Mouse (Mus musculus) forebrain, embryonic 16.5 days (tissue): ENCODE data around the gene Nrm. TPM values are rescaled to one million over a fixed set of nuclear protein-coding genes. Genes with fewer than 3 reads are reported as not detected.
A peak's percentile ranks its signal among the peaks of the same experiment; 100 is the strongest.

Source experiments
- ATAC-seq: fragments of 200-750 bp; cut with Nextera tagmentation; 2 replicates; pipeline ENCODE4 v1.8.0; 2017; ENCODE audit warnings: mild to moderate bottlenecking, moderate library complexity
- H3K27ac ChIP-seq: fragments of 300-500 bp; sonication (generic); 2 replicates; pipeline ENCODE4 v1.5.1; 2014; ENCODE audit warnings: low read length, control low read depth
- H3K27me3 ChIP-seq: fragments of 300-500 bp; sonication (generic); replicated peaks from 2 replicates; pipeline ENCODE4 v1.6.1; 2014; ENCODE audit warnings: low read length; ENCODE audit not compliant: control insufficient read depth, insufficient read depth
- H3K36me3 ChIP-seq: fragments of 300-500 bp; sonication (generic); 2 replicates; pipeline ENCODE4 v1.6.1; 2014; ENCODE audit not compliant: control insufficient read depth, insufficient read depth
- H3K4me1 ChIP-seq: fragments of 300-500 bp; sonication (generic); replicated peaks from 2 replicates; pipeline ENCODE4 v1.6.1; 2014; ENCODE audit warnings: low read length; ENCODE audit not compliant: control insufficient read depth, insufficient read depth
- H3K4me2 ChIP-seq: fragments of 300-500 bp; sonication (generic); 2 replicates; pipeline ENCODE4 v1.6.1; 2014; ENCODE audit warnings: mild to moderate bottlenecking, low read length, control low read depth
- H3K4me3 ChIP-seq: fragments of 300-500 bp; sonication (generic); replicated peaks from 2 replicates; pipeline ENCODE4 v1.5.1; 2014; ENCODE audit warnings: mild to moderate bottlenecking, low read length, control low read depth
- H3K9ac ChIP-seq: fragments of 300-500 bp; sonication (generic); replicated peaks from 2 replicates; pipeline ENCODE4 v1.6.1; 2014; ENCODE audit warnings: low read depth, low read length, control low read depth
- H3K9me3 ChIP-seq: fragments of 300-500 bp; sonication (generic); 2 replicates; pipeline ENCODE4 v1.6.1; 2016; ENCODE audit warnings: low read length; ENCODE audit not compliant: control insufficient read depth
- WGBS: fragments of 180-500 bp; shearing (Covaris S2); extraction: QIAGEN DNeasy Blood & Tissue Kit; methylation state at CpG from one replicate; pipeline ENCODE4 v1.1.7; 2014; 5-methylcytosine and 5-hydroxymethylcytosine counted together
- polyA plus RNA-seq: library from polyadenylated mRNA; unstranded; fragments of >200 nt; fragmentation: Nextera tagmentation; extraction: Ambion mirVana; gene quantifications from 2 replicates; pipeline ENCODE4 v1.2.1, GENCODE M21; 2015

The Nrm gene
- polyA plus RNA-seq, 1 experiment from 2014 or later, result 26.1 TPM

GRCm38 (mm10) chr17:35859835-35860234 lies 1.3 kb upstream of the Nrm start:
- ATAC-seq, result no peak
- Histone ChIP-seq H3K27me3 (no peaks in the 10 kb centered on the region), H3K36me3 (peaks cover 11% of the 10 kb centered on the region), H3K9ac (no peak overlapping the region), H3K4me2 (no peak overlapping the region), H3K4me1 (peaks cover 13% of the 10 kb centered on the region), H3K9me3 (no peaks in the 10 kb centered on the region), H3K4me3 (no peak overlapping the region), H3K27ac (no peak overlapping the region)
- WGBS, result 68% methylated on average over 2 of the region's 2 CpGs

GRCm38 (mm10) chr17:35860831-35861197 lies 304 bp upstream of the Nrm start:
- Histone ChIP-seq H3K4me2 (peak overlapping the region; percentile 74), H3K4me3 (peak overlapping the region; percentile 89), H3K9me3 (no peaks in the 10 kb centered on the region), H3K36me3 (peaks cover 11% of the 10 kb centered on the region), H3K27me3 (no peaks in the 10 kb centered on the region), H3K4me1 (peaks cover 17% of the 10 kb centered on the region), H3K9ac (peak overlapping the region; percentile 83), H3K27ac (peak overlapping the region; percentile 97)
- 7% methylated on average over 12 of the region's 12 CpGs for WGBS
- 0 out of 2 replicates have a peak, but pooled peaks have one; percentile 1 for ATAC-seq

DNA sequence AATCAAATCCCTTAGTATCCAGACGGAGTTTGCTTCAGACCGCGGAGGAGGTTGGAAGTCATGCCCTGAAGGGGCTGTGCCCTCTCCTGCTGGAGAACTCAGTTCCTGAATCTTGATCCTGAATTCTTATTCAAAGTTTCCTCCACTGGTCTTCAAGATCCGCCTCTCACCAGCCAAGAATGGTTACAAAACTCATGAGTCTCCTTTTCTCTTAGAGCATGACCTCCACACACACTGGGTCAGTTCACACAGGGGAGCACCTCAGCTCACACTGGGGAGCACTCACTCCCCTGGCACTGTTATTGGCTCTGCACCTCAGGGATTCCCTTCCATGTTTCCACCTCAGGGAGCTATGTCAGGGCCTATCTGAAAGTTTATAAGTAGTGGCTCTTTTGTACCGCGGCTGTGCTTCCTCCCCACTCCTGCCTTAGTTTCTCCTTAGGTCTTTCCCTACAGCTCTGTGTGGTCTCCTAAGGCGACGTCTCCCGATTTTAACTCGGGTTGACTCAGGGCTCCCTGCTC lies 3.8 kb downstream of the Nrm start:
- Histone ChIP-seq H3K9ac (peak overlapping the region; percentile 87), H3K27ac (peak overlapping the region; percentile 97), H3K9me3 (no peaks in the 10 kb centered on the region), H3K4me2 (peak overlapping the region; percentile 93), H3K4me3 (peak overlapping the region; percentile 83), H3K4me1 (peaks cover 47% of the 10 kb centered on the region), H3K27me3 (no peaks in the 10 kb centered on the region), H3K36me3 (no peaks in the 10 kb centered on the region)
- 26% methylated on average over 10 of the region's 10 CpGs for WGBS
- ATAC-seq, result no peak

- WGBS, result under 1% methylated on average over 47 of the region's 48 CpGs
- Histone ChIP-seq H3K27me3 (no peaks in the 10 kb centered on the region), H3K27ac (peak within 1 kb of the TSS; percentile 97), H3K4me1 (peaks cover 52% of the 10 kb centered on the region), H3K9me3 (no peaks in the 10 kb centered on the region), H3K36me3 (no peaks in the 10 kb centered on the region), H3K9ac (peak within 1 kb of the TSS; percentile 87), H3K4me2 (peak within 1 kb of the TSS; percentile 93), H3K4me3 (peak within 1 kb of the TSS; percentile 83)
- ATAC-seq, result peak; percentile 54
These were observed 4.6 kb downstream of the Nrm start, which contains the start of gene Ppp1r18 for GRCm38 (mm10) chr17:35865481-35866280. Gene Ppp1r18, plus strand, starts transcription at chr17:35865593.

DNA sequence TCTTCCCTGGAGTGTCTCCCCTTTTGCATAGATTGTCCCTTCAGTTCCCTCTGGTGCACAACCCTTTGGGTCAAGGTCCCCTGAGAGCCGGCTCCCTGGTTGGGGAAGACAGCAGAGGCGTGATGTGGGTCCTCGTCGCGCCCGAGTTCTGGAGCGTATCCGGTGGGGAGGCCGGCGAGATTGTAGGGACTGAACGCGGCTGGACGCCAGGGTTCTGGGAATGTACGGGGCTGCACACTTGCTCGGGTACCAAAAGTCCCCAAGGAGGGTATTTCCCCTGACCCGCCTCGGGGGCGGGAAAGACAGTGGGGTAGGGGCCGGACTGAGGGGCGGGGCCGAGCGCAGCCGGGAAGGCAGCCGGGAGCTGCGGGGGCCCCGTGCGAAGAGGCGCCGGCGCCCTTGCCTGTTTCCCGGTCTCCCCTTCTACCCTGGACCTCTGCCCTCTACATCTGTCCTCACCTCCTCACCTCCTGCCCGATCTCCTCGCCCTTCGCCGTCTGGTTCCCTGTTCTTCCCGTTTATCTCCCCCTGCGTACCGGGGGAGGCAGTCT lies 5.2 kb downstream of the Nrm start:
- Histone ChIP-seq H3K4me3 (peak overlapping the region; percentile 83), H3K27me3 (no peaks in the 10 kb centered on the region), H3K4me1 (peaks cover 51% of the 10 kb centered on the region), H3K4me2 (peak overlapping the region; percentile 93), H3K36me3 (peaks cover 3% of the 10 kb centered on the region; the same call in 1 of the 2 replicates), H3K9me3 (no peaks in the 10 kb centered on the region), H3K27ac (peak overlapping the region; percentile 97), H3K9ac (peak overlapping the region; percentile 87)
- under 1% methylated on average over 38 of the region's 38 CpGs for WGBS
- peak; percentile 42 for ATAC-seq

- Histone ChIP-seq H3K27ac (peak overlapping the region; percentile 97), H3K36me3 (peaks cover 4% of the 10 kb centered on the region; the same call in 1 of the 2 replicates), H3K4me1 (peaks cover 52% of the 10 kb centered on the region), H3K4me3 (peak overlapping the region; percentile 83), H3K9me3 (no peaks in the 10 kb centered on the region), H3K27me3 (no peaks in the 10 kb centered on the region), H3K9ac (peak overlapping the region; percentile 87), H3K4me2 (peak overlapping the region; percentile 93)
- 10% methylated on average over 26 of the region's 26 CpGs for WGBS
- no peak for ATAC-seq
These were observed 6.1 kb downstream of the Nrm start for GRCm38 (mm10) chr17:35866911-35867890.

DNA sequence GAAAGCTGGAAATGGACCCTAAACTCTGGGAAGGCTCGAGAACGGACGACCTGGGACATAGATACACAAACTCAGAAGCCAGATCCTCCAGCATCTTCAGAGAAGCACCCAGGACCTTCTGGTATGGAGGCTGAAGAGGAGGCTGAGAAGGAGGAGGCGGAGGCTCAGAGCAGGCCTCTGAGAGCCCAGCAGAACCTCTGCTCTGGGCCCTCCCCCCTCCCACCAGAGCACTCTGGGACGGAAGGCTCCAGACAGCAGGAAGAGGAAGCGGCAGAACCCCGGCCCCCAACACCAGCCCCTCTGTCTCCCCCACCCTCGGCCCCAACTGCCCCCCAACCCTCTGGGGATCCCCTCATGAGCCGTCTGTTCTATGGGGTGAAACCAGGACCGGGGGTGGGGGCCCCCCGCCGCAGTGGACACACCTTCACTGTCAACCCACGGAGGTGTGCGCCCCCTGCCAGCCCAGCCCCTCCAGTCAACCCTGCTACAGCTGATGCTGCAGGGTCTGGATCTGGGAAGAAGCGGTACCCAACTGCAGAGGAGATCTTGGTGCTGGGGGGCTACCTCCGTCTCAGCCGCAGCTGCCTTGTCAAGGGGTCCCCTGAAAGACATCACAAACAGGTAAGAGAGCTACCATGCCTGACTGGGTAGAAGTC lies 7.2 kb downstream of the Nrm start:
- no peak for ATAC-seq
- Histone ChIP-seq H3K27ac (peak overlapping the region; percentile 47; the same call in 1 of the 2 replicates), H3K4me3 (peak overlapping the region; percentile 83), H3K36me3 (peaks cover 4% of the 10 kb centered on the region; the same call in 1 of the 2 replicates), H3K4me1 (peaks cover 59% of the 10 kb centered on the region), H3K27me3 (no peaks in the 10 kb centered on the region), H3K4me2 (peak overlapping the region; percentile 93), H3K9ac (peak overlapping the region; percentile 87), H3K9me3 (no peaks in the 10 kb centered on the region)
- WGBS, result 30% methylated on average over 17 of the region's 17 CpGs

DNA sequence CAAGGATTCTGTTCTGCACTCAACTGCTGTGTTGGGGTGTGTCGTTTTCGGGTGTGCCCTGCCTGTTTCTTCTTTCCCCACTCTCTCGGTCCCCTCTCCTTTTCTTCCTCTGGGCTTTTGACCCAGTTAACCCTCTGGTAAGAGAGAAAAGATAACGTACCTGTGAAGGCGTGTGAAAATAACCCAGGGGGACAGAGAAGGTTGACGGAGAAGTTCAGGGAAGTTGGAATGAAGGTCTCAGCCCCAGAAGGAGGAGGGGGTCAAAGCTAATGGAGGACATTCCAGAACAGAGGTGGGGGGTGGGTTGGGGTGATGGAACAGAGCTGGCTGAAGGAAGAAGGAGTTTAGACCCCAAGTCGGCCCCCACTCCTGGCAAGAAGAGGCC lies 7.8 kb downstream of the Nrm start:
- H3K27me3 ChIP-seq, result no peaks in the 10 kb centered on the region
- H3K4me2 ChIP-seq, result peak overlapping the region; percentile 93
- H3K9ac ChIP-seq, result peak overlapping the region; percentile 87
- WGBS, result 2% methylated on average over 7 of the region's 7 CpGs
- H3K9me3 ChIP-seq, result no peaks in the 10 kb centered on the region
- H3K27ac ChIP-seq, result peak overlapping the region; percentile 47; the same call in 1 of the 2 replicates
- peak overlapping the region; percentile 83 for H3K4me3 ChIP-seq
- H3K4me1 ChIP-seq, result peaks cover 65% of the 10 kb centered on the region
- no peak for ATAC-seq
- H3K36me3 ChIP-seq, result peaks cover 4% of the 10 kb centered on the region; the same call in 1 of the 2 replicates
